ENCODE assay signal across 14 mouse cellular contexts in the genomic region with DNA sequence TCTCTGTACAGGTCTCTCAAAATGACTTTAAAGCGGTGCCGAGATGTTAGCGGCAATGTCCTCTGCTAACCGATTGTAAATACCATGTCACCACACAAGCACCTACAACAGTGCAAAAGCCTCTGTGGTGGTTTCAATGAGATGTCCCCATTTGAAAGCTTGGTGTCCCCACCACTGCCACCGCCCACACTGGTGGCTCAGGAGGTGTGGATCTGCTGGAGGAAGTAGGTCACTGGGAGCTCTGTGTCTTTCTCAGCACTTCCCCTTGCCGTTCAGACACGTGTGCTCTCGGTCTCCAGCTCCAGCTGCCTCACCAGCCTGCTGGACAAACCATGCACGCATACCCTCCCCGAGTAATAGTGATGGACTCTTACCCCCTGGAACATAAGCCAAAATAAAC.
DNase-seq lines count a peak whose midpoint lies in the region; ATAC-seq lines count a peak whose summit lies in the region.
"Had no signal": no experiment of that assay in that cellular context is flagged by ENCODE, and none has a peak within 500 bp of the region (broad histone marks: within the 10 kb centered on the region; RNA-seq: fewer than 3 reads in every experiment).

No protein-coding gene starts in this region.

- H3K27me3 ChIP-seq in forebrain, embryonic 15.5 days, result no peaks in the 10 kb centered on the region

- no peak overlapping the region for H3K9ac ChIP-seq in forebrain, embryonic 15.5 days (replicated peaks)
- H3K9ac ChIP-seq: hindbrain, embryonic 14.5 days; midbrain, embryonic 13.5 days had no signal

- peak; percentile 31 for DNase-seq in spleen, adult 12 weeks (ENCODE audit: low spot score)
- no peak for DNase-seq in spleen, postnatal 14 days (ENCODE audit: low spot score in 2 of 2)
- DNase-seq in naive thymus-derived CD4-positive, alpha-beta T cell, adult 2 months (ENCODE audit: low read depth), result peak; percentile 69
- DNase-seq in thymus, postnatal 4 days, result peak; percentile 54
- no peak for DNase-seq in embryo, embryonic 10 days (ENCODE audit: low spot score)
- no peak for DNase-seq in gastrocnemius, postnatal 14 days
- DNase-seq: adrenal gland, postnatal 25 days; cerebellum, postnatal 25 days; gastrocnemius, postnatal 25 days; kidney, postnatal 4 days had no signal

- H3K27ac ChIP-seq in forebrain, embryonic 15.5 days (replicated peaks), result no peak overlapping the region
- H3K27ac ChIP-seq: hindbrain, embryonic 14.5 days; midbrain, embryonic 13.5 days had no signal

- no peaks in the 10 kb centered on the region for H3K36me3 ChIP-seq in forebrain, embryonic 15.5 days
- H3K36me3 ChIP-seq: midbrain, embryonic 13.5 days had no signal

- no peak overlapping the region for H3K4me2 ChIP-seq in forebrain, embryonic 15.5 days (replicated peaks)
- H3K4me2 ChIP-seq: hindbrain, embryonic 14.5 days; midbrain, embryonic 13.5 days had no signal

- H3K9me3 ChIP-seq in forebrain, embryonic 15.5 days, result no peaks in the 10 kb centered on the region
- H3K9me3 ChIP-seq: midbrain, embryonic 13.5 days had no signal

- no peak overlapping the region for H3K4me3 ChIP-seq in forebrain, embryonic 15.5 days
- H3K4me3 ChIP-seq: midbrain, embryonic 13.5 days had no signal

- H3K4me1 ChIP-seq in forebrain, embryonic 15.5 days, result peaks cover 7% of the 10 kb centered on the region

- WGBS in forebrain, embryonic 15.5 days, result 92% methylated on average over 10 of the region's 10 CpGs

- intact Hi-C loops in gastrocnemius, postnatal 14 days (cut with DNase I; ENCODE audit: low total_unique reads), result no loop called here

- ATAC-seq in hematopoietic stem cell, adult 5-6 weeks (replicated peaks in 1 of 2; ENCODE audit: insufficient read depth in 1 of 2, low FRiP score in 2 of 2, low TSS enrichment in 1 of 2, low read depth in 1 of 2, poor library complexity in 2 of 2, severe bottlenecking in 2 of 2), result peak; percentile 81 to 89
- ATAC-seq in forebrain, embryonic 15.5 days (replicated peaks), result no peak
- ATAC-seq: midbrain, embryonic 13.5 days had no signal

Comparison
In these comparisons a context has a peak if more than half of its experiments do, and no peak if none do; other contexts are left out.
1. DNase-seq: peak in spleen, adult 12 weeks (single experiment), naive thymus-derived CD4-positive, alpha-beta T cell, adult 2 months (single experiment) and thymus, postnatal 4 days (single experiment); none in spleen, postnatal 14 days (0 of 2), embryo, embryonic 10 days (single experiment) and gastrocnemius, postnatal 14 days (single experiment).